Mouse (Mus musculus) central nervous system, embryonic 14 days (tissue): Measurements from ENCODE around the gene Coq5. TPM values are rescaled to one million over a fixed set of nuclear protein-coding genes. Genes with fewer than 3 reads are reported as not detected.

ENCODE experiments used
- polyA plus RNA-seq: library from polyadenylated mRNA; depleted of rRNA; stranded (reverse); fragments of >200 nt; gene quantifications from 2 replicates; pipeline ENCODE4 v1.2.3, GENCODE M21; 2012; rRNA removed

Coq5 gene
- 19.7 and 20.0 TPM in 2 replicates for polyA plus RNA-seq

DNA sequence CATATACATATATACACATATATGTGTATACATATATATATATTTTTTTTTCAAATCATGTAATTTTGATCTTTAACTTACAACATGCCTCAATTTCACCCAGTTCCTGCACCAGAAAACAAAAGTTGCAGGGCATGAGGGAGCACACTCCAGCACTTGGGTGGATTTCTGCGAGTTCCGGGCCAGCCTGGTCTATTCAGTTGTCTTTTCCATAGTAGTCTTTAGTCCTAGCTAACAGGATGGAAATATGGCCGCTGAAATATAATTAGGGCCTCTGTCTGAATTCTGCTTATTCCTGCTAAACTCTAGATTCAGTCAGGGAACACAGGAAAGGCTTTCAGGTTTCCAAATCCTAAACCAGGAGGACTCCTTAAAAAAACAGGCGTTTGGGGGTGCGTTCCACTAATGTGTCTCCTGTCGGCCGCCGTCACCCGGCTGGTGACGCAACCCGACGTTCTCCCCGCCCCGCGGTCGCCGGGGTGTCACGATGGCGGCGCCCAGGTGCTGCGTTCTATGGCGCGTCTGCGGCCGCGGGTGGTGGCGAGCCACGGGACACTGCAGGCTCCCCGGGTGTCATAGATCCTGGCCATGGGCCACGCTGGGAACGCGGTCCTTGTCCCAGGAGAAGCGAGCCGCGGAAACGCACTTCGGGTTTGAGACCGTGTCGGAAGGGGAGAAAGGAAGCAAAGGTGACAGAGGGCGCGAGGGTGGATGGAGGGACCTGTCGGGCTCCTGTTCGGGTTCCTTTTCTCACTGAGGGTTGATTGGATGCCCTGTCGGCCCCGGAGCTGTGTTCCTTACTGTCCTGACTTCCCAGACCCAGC lies at the start of gene Coq5:
Coq5 (plus strand) TSS at position 441 of the 824 bp plus-strand sequence.

DNA sequence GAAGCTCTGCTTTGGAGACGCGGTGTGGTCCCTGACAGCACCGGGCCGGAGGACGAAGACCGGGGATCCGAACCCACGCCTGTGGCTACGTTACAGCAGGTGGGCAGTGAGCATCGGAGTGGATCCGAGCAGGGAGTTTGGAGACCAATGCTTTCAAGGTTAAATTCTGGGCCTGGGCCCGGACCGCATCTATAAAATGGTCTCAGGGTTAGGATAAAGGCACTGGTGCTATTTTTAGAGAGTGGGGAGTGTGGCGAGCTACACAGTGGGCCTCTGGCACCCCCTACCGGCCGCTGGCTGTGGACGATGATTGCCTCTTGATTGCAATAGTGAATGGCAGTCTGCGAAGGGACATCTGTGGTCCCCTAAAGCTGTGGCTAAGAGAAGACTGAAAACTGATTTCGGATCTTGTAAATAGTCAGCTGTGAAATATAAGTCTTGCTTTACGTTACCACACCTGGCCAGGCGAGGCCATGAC lies 43.6 kb upstream of the Coq5 start, which contains the start of gene Pop5:
Pop5 (plus strand) TSS at position 51 of the 478 bp plus-strand sequence.

DNA sequence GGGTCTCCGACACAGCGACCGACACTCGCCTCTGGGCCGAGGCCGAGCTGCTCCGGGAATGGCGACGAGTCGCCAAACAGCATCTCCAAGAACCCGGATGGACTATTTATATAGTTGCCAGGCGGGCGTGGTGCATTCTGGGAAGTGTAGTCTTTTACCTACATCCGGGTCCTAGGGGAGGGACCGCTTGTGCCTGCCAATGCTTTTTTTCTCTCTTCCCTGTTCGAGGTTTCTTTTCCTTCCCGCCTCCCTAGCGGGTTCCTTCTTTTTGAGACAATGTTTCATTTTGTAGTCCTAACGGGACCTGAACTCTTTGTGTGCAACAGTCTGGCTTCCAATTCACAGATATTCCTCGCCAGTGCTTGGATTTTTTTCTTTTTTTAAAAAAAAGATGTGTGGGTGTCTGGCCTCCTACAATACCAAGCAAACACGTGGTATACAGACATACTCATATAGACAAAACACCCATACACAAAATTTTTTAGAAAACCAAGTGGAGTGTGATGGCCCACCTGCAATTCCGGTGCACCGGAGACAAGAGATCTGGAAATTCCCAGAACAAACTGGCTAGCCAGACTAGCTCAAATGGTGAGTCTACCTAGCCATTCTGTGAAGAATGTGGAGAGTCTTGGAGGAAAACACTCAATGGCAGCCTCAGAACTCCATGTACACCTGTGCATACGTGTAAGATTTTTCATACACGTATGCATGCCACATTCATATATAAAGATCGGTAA lies 6.5 kb upstream of the Coq5 start, which contains the start of gene Rnf10:
Rnf10 (minus strand) TSS at position 87 of the 737 bp plus-strand sequence.

DNA sequence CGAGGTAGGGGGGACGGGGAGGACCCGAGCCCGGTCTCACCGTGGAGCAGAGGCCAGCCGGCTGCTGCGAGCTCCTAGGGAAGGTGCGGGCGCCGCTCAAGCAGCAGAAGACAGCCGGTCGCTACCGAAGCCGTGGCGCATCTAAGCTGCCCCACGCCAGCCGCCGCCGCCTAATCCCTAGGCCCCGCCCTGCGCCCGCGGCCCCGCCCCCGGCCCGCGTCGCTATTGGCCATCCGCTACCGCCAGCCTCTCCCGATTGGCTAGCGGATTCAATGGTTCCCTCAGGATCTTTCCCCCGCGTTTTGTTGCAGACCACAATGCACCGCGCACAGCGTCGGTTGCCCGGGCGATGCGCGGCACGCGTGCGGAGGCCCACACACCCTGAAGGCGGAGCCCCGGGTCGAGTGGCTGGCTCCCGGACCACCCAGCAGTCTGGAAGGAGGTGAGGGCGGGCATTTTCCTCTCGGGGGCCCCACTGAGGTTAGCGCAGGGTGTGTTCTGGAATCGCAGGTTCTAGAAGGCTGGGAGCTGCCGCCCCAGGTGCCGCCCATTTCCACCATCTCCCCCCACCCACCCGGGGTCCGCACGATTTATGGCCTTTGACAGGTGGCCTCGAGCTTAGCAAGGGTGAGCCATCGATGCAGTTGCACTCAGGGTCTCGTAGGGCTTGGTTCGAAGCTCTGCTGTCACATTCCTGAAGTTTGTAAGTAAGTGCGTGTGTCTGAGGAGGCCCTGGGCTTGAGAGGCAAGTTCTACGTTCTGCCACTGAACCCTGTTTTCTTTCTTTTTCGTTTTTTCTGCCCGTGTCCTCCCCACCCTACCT lies 21.5 kb downstream of the Coq5 start, which contains the start of gene Dynll1:
Dynll1 (minus strand) TSS at position 208 of the 823 bp plus-strand sequence.

DNA sequence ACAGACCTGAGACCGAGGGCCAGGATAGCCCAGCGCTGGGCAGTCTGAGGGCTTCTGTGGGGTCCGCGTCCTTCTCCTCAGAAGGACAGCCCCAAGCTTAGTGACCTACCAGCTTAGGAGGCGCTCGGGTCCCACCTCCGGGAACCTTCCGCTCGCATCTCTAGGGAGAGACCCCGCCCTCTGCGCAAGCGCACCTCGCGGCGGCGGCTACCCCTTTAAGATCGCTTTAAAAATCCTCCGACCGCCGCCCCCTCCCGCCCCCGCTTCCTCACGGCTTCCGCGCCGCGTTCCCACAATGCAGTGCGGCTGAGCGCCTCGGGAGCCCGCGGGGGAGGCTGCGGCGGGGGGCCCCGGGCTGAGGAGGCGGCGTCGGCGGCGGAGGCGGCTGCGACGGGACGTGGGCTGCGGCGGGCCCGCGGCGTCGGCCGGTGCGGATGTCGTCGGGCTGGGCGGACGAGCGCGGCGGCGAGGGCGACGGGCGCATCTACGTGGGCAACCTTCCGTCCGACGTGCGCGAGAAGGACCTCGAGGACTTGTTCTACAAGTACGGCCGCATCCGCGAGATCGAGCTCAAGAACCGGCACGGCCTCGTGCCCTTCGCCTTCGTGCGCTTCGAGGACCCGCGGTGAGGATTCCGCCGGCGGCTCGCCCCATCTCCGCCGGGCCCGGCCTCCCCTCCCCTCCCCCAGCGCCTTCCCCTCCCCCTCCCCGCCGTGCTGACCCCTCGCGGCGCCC lies 47.6 kb downstream of the Coq5 start, which contains the start of gene Srsf9:
Srsf9 (plus strand) TSS at position 303 of the 735 bp plus-strand sequence.

DNA sequence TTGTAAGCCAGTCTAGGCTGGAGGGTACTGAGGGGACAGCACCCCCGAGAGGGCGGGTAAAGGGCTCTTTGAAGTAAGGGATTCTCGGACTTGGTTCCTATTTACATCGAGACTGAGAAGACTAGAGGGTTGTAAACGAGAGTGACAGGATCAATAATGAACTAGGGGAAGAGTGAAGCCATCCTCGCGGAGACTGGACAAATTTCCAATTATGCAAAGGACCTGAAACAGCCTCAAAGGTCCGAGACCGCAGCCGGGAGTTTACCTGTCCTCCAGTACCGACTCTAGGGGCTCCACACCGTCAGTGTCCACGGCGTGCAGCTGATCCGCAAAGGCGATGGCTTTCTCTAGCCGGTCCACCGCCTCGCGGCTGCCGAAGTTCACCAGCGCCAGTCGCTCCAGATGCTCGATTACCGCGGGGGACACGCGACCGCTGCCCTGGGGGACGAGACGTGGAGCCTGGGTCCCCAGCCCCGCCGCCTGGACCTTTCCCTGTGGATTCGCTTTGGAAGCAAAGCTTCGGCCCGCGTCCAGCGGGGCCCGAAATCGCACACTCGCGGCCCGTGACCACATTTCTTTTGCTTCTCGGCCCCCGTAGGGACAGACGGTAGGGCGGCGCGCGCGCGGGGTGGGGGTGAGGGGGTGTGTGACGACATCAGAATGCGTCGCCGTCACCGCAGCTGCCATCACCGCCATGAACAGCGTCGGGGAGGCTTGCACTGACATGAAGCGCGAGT lies 61.3 kb downstream of the Coq5 start, which contains the start of the genes Gatc and Triap1:
Gatc (minus strand) TSS at position 602 of the 737 bp plus-strand sequence.
Triap1 (plus strand) TSS at position 649 of the 737 bp plus-strand sequence.

Other genes with a start within 250 kb of the Coq5 start
- 0.19 and 0.20 TPM in 2 replicates for gene Gm10401, start 181.4 kb upstream of the Coq5 start, polyA plus RNA-seq
- 29.9 and 30.9 TPM in 2 replicates for gene Acads, start 160.3 kb upstream of the Coq5 start, polyA plus RNA-seq
- gene Unc119b, start 144.7 kb upstream of the Coq5 start, polyA plus RNA-seq, result 46.4 and 52.1 TPM in 2 replicates
- 69.9 and 98.4 TPM in 2 replicates for gene Mlec, start 121.5 kb upstream of the Coq5 start, polyA plus RNA-seq
- 37.2 and 51.3 TPM in 2 replicates for gene Cabp1, start 85.3 kb upstream of the Coq5 start, polyA plus RNA-seq
- 61.1 and 61.6 TPM in 2 replicates for gene Pop5, start 43.8 kb upstream of the Coq5 start, polyA plus RNA-seq
- gene Rnf10, start 6.8 kb upstream of the Coq5 start, polyA plus RNA-seq, result 191 and 195 TPM in 2 replicates
- gene Dynll1, start 21.3 kb downstream of the Coq5 start, polyA plus RNA-seq, result 859 and 994 TPM in 2 replicates
- 118 and 124 TPM in 2 replicates for gene Srsf9, start 47.5 kb downstream of the Coq5 start, polyA plus RNA-seq
- 27.9 and 28.9 TPM in 2 replicates for gene Gatc, start 61.5 kb downstream of the Coq5 start, polyA plus RNA-seq
- gene Triap1, start 61.6 kb downstream of the Coq5 start, polyA plus RNA-seq, result 27.5 and 28.2 TPM in 2 replicates
- 1,417 and 1,419 TPM in 2 replicates for gene Cox6a1, start 69.3 kb downstream of the Coq5 start, polyA plus RNA-seq
- gene Msi1, start 149.9 kb downstream of the Coq5 start, polyA plus RNA-seq, result 198 and 249 TPM in 2 replicates
- gene Pla2g1b, start 186.6 kb downstream of the Coq5 start, polyA plus RNA-seq, result not detected in 2 replicates
- 71.3 and 77.1 TPM in 2 replicates for gene Sirt4, start 205.1 kb downstream of the Coq5 start, polyA plus RNA-seq
- gene Pxn, start 227.0 kb downstream of the Coq5 start, polyA plus RNA-seq, result 46.4 and 65.5 TPM in 2 replicates